Mouse (Mus musculus): ENCODE data around the gene Fsd1. TPM values are rescaled to one million over a fixed set of nuclear protein-coding genes. Genes with fewer than 3 reads are reported as not detected.
A peak's percentile ranks its signal among the peaks of the same experiment; 100 is the strongest.

Gene Fsd1
- total and polyA plus RNA-seq, 3 experiments: 0.35 to 0.61 (median 0.50) TPM

GRCm38 (mm10) chr17:56040857-56041163 is 54.5 kb downstream of the Fsd1 start:
- peak overlapping the region; percentile 72 for H3K4me3 ChIP-seq

More at GRCm38 (mm10) chr17:56040857-56041163, 54.5 kb downstream of the Fsd1 start:
- WGBS: 3% methylated on average over 12 of the region's 12 CpGs
- Histone ChIP-seq H3K27ac (no peak overlapping the region), H3K9ac (ENCODE audit: low read depth, low read length) (no peak overlapping the region; the same call in 1 of the 2 replicates), H3K36me3 (ENCODE audit: control insufficient read depth, insufficient read depth, low read length) (no peaks in the 10 kb centered on the region), H3K4me1 (ENCODE audit: control insufficient read depth, insufficient read depth, low read length) (no peaks in the 10 kb centered on the region; the same call in 1 of the 2 replicates), H3K27me3 (ENCODE audit: control insufficient read depth, insufficient read depth, low read length) (no peaks in the 10 kb centered on the region), H3K79me2 (replicated peaks; ENCODE audit: control insufficient read depth, insufficient read depth, low read length) (peaks cover 3% of the 10 kb centered on the region)
- DNase-seq: no peak
- intact Hi-C loops (cut with DNase I): no loop called here
- TF ChIP-seq CTCF (IDR thresholded peaks at IDR 0.05) (no peak), POLR2A (IDR thresholded peaks at IDR 0.05; ENCODE audit: insufficient read depth, low read depth, low read length) (no peak), EP300 (IDR thresholded peaks at IDR 0.05; ENCODE audit: insufficient read depth, low read depth, low read length) (no peak)

Other genes with a start within 250 kb of the Fsd1 start
- under 1 TPM; 0.47 to 0.75 TPM for gene Adgre4, start 236.5 kb upstream of the Fsd1 start, total RNA-seq (2021)
- 0.82 and 0.92 TPM in 2 replicates for gene Adgre4, start 236.5 kb upstream of the Fsd1 start, polyA plus RNA-seq (2012; rRNA removed)
- 1 to 10 TPM; 4.0 to 4.2 TPM for gene Zfp119a, start 107.6 kb upstream of the Fsd1 start, total RNA-seq (2021)
- gene Zfp119a, start 107.6 kb upstream of the Fsd1 start, polyA plus RNA-seq (2012; rRNA removed): 0.43 and 1.0 TPM in 2 replicates
- 1 to 10 TPM; 3.8 TPM for gene Zfp959, start 94.4 kb upstream of the Fsd1 start, total RNA-seq (2021)
- gene Zfp959, start 94.4 kb upstream of the Fsd1 start, polyA plus RNA-seq (2012; rRNA removed): 1.4 and 2.1 TPM in 2 replicates
- 1 to 10 TPM; 2.5 to 3.9 TPM for gene Zfp119b, start 37.0 kb upstream of the Fsd1 start, total RNA-seq (2021)
- 0.49 and 1.2 TPM in 2 replicates for gene Zfp119b, start 37.0 kb upstream of the Fsd1 start, polyA plus RNA-seq (2012; rRNA removed)
- gene Ebi3, start 33.9 kb upstream of the Fsd1 start, total RNA-seq (2021): under 1 TPM; 0.34 to 0.91 TPM
- gene Ebi3, start 33.9 kb upstream of the Fsd1 start, polyA plus RNA-seq (2012; rRNA removed): 1.3 and 4.1 TPM in 2 replicates
- gene Yju2, start 27.4 kb upstream of the Fsd1 start, total RNA-seq (2021): 1 to 10 TPM; 8.3 to 9.2 TPM
- 3.7 and 4.2 TPM in 2 replicates for gene Yju2, start 27.4 kb upstream of the Fsd1 start, polyA plus RNA-seq (2012; rRNA removed)
- gene Shd, start 16.0 kb upstream of the Fsd1 start, total RNA-seq (2021): under 1 TPM; 0.63 to 0.64 TPM
- 1.9 TPM in 2 replicates for gene Shd, start 16.0 kb upstream of the Fsd1 start, polyA plus RNA-seq (2012; rRNA removed)
- gene Stap2, start 19.1 kb downstream of the Fsd1 start, total RNA-seq (2021): 10 to 100 TPM; 12.2 to 14.8 TPM
- gene Stap2, start 19.1 kb downstream of the Fsd1 start, polyA plus RNA-seq (2012; rRNA removed): 28.6 and 30.6 TPM in 2 replicates
- gene Mpnd, start 19.2 kb downstream of the Fsd1 start, total RNA-seq (2021): 10 to 100 TPM; 63.1 to 78.9 TPM
- 68.0 and 75.8 TPM in 2 replicates for gene Mpnd, start 19.2 kb downstream of the Fsd1 start, polyA plus RNA-seq (2012; rRNA removed)
- gene Sh3gl1, start 50.1 kb downstream of the Fsd1 start, total RNA-seq (2021): 10 to 100 TPM; 13.6 to 14.3 TPM
- 26.4 and 27.4 TPM in 2 replicates for gene Sh3gl1, start 50.1 kb downstream of the Fsd1 start, polyA plus RNA-seq (2012; rRNA removed)
- gene Chaf1a, start 53.9 kb downstream of the Fsd1 start, total RNA-seq (2021): 1 to 10 TPM in 1 of 2 experiments, under 1 TPM in 1; 0.99 to 1.3 TPM
- gene Chaf1a, start 53.9 kb downstream of the Fsd1 start, polyA plus RNA-seq (2012; rRNA removed): 0.45 and 0.67 TPM in 2 replicates
- gene Ubxn6, start 88.5 kb downstream of the Fsd1 start, total RNA-seq (2021): 10 to 100 TPM; 47.6 to 53.5 TPM
- gene Ubxn6, start 88.5 kb downstream of the Fsd1 start, polyA plus RNA-seq (2012; rRNA removed): 64.4 and 79.3 TPM in 2 replicates
- gene Hdgfl2, start 93.1 kb downstream of the Fsd1 start, total RNA-seq (2021): 10 to 100 TPM; 32.5 to 35.0 TPM
- gene Hdgfl2, start 93.1 kb downstream of the Fsd1 start, polyA plus RNA-seq (2012; rRNA removed): 30.2 and 31.5 TPM in 2 replicates
- 100 to 1,000 TPM; 151 to 170 TPM for gene Plin4, start 123.3 kb downstream of the Fsd1 start, total RNA-seq (2021)
- 114 and 167 TPM in 2 replicates for gene Plin4, start 123.3 kb downstream of the Fsd1 start, polyA plus RNA-seq (2012; rRNA removed)
- 100 to 1,000 TPM; 159 to 160 TPM for gene Plin5, start 131.1 kb downstream of the Fsd1 start, total RNA-seq (2021)
- gene Plin5, start 131.1 kb downstream of the Fsd1 start, polyA plus RNA-seq (2012; rRNA removed): 112 and 170 TPM in 2 replicates
- 10 to 100 TPM; 57.0 to 74.6 TPM for gene Lrg1, start 135.5 kb downstream of the Fsd1 start, total RNA-seq (2021)
- 38.2 and 77.7 TPM in 2 replicates for gene Lrg1, start 135.5 kb downstream of the Fsd1 start, polyA plus RNA-seq (2012; rRNA removed)
- 10 to 100 TPM in 1 of 2 experiments, 1 to 10 TPM in 1; 8.9 to 12.6 TPM for gene Sema6b, start 153.8 kb downstream of the Fsd1 start, total RNA-seq (2021)
- 5.3 and 8.6 TPM in 2 replicates for gene Sema6b, start 153.8 kb downstream of the Fsd1 start, polyA plus RNA-seq (2012; rRNA removed)
- gene Tnfaip8l1, start 176.0 kb downstream of the Fsd1 start, total RNA-seq (2021): 1 to 10 TPM; 1.1 to 1.7 TPM
- gene Tnfaip8l1, start 176.0 kb downstream of the Fsd1 start, polyA plus RNA-seq (2012; rRNA removed): 3.6 and 4.5 TPM in 2 replicates
- gene Mydgf, start 197.4 kb downstream of the Fsd1 start, total RNA-seq (2021): 10 to 100 TPM; 25.4 to 28.3 TPM
- 26.0 and 29.1 TPM in 2 replicates for gene Mydgf, start 197.4 kb downstream of the Fsd1 start, polyA plus RNA-seq (2012; rRNA removed)
- 10 to 100 TPM; 40.4 to 41.4 TPM for gene Dpp9, start 232.4 kb downstream of the Fsd1 start, total RNA-seq (2021)
- gene Dpp9, start 232.4 kb downstream of the Fsd1 start, polyA plus RNA-seq (2012; rRNA removed): 38.6 and 43.4 TPM in 2 replicates

Measured in heart, adult 2 months (tissue).